Mouse (Mus musculus) cerebellum, postnatal 10 days (tissue): ENCODE measurements around the gene Dnmt3l.
A peak's percentile ranks its signal among the peaks of the same experiment; 100 is the strongest.
"Not testable (repeated sequence)": the region's sequence is repeated elsewhere in the genome, so short reads cannot be mapped to it uniquely, and the experiment has no call there.

Experiments used
- DNase-seq, 2 experiments: peaks; one replicate each; pipeline ENCODE4 v3.0.0; 2021; ENCODE audit warnings: mixed read lengths in 2 of 2

Dnmt3l gene

GRCm38 (mm10) chr10:78086444-78087061, 44.8 kb downstream of the Dnmt3l start:
- no peak for DNase-seq

- no peak for DNase-seq
Observed at GRCm38 (mm10) chr10:78087101-78087511, 45.4 kb downstream of the Dnmt3l start.

- DNase-seq, result peak; percentile 43 to 45
Observed at GRCm38 (mm10) chr10:78090246-78090645, 48.5 kb downstream of the Dnmt3l start.

GRCm38 (mm10) chr10:78090706-78091491, 49.2 kb downstream of the Dnmt3l start:
- DNase-seq, result no peak

- DNase-seq, result no peak
Observed at GRCm38 (mm10) chr10:78091865-78092724, 50.3 kb downstream of the Dnmt3l start.

- DNase-seq, result no peak
Observed at GRCm38 (mm10) chr10:78092725-78093029, 50.9 kb downstream of the Dnmt3l start.

GRCm38 (mm10) chr10:78095221-78095620, 53.5 kb downstream of the Dnmt3l start:
- no peak for DNase-seq

- no peak for DNase-seq
Observed at GRCm38 (mm10) chr10:78095954-78096931, 54.5 kb downstream of the Dnmt3l start.

GRCm38 (mm10) chr10:78099860-78100259, 58.1 kb downstream of the Dnmt3l start:
- DNase-seq, result not testable (repeated sequence)

- no peak for DNase-seq
Observed at GRCm38 (mm10) chr10:78100989-78101780, 59.4 kb downstream of the Dnmt3l start.

GRCm38 (mm10) chr10:78104555-78105490, 63.1 kb downstream of the Dnmt3l start:
- DNase-seq, result peak; percentile 67 to 69

- peak; percentile 80 to 85 for DNase-seq
Observed at GRCm38 (mm10) chr10:78105548-78105947, 63.8 kb downstream of the Dnmt3l start.
